Mouse (Mus musculus): Measurements from ENCODE around the gene Lrrc28. TPM values are rescaled to one million over a fixed set of nuclear protein-coding genes. Genes with fewer than 3 reads are reported as not detected.
A peak's percentile ranks its signal among the peaks of the same experiment; 100 is the strongest.

Lrrc28 gene
- total and polyA plus RNA-seq, 3 experiments: 9.7 to 16.0 TPM; not detected in 1

DNA sequence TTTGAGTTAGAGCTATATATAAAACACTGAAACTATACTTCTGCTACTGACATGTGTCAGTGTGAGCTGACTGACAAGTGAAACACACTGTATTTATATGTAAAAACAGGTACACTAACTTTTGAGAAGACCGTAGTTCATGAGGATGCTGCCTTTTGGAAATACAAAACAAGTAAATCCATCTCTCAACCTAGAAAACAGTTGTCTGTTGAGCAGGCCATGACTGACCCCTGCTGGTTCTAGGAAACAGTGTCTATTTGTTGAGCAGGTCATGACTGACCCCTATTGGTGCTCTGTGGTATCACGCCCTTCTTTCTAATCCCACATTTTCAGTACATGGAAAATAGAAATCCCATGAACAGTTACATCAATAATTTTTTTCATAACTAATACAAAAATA is 14.3 kb downstream of the Lrrc28 start:
- Histone ChIP-seq H3K9ac (ENCODE audit: control insufficient read depth, low read depth, low read length, poor library complexity, severe bottlenecking) (no peak overlapping the region), H3K27me3 (ENCODE audit: control insufficient read depth in 1 of 2, insufficient read depth in 2 of 2, low read length in 2 of 2) (no peaks in the 10 kb centered on the region), H3K4me1 (ENCODE audit: control insufficient read depth in 1 of 2, insufficient read depth in 2 of 2, low read length in 2 of 2) (no peaks in the 10 kb centered on the region), H3K36me3 (ENCODE audit: control insufficient read depth in 1 of 2, insufficient read depth in 2 of 2, low read length in 2 of 2) (no peaks in the 10 kb centered on the region), H3K79me2 (ENCODE audit: control insufficient read depth, insufficient read depth, low read length, poor library complexity) (no peaks in the 10 kb centered on the region), H3K27ac (ENCODE audit: control insufficient read depth, low read depth, low read length) (no peak overlapping the region), H3K9me3 (replicated peaks; ENCODE audit: insufficient read depth, low read length) (no peaks in the 10 kb centered on the region), H3K4me3 (ENCODE audit: control insufficient read depth in 1 of 2, insufficient read depth in 1 of 2, low read depth in 2 of 2, low read length in 2 of 2) (no peak overlapping the region)
- TF ChIP-seq NELFE (IDR thresholded peaks at IDR 0.05; ENCODE audit: low read depth, low read length): no peak
- TF ChIP-seq SMC3 (IDR thresholded peaks at IDR 0.05; ENCODE audit: low read depth, low read length): peak; percentile 96
- no peak for TF ChIP-seq BHLHE40 (IDR thresholded peaks at IDR 0.05; ENCODE audit: borderline replicate concordance, low read depth, low read length)
- TF ChIP-seq EP300 (IDR thresholded peaks at IDR 0.05; ENCODE audit: low read depth in 1 of 2, low read length in 2 of 2): no peak
- no peak for TF ChIP-seq MXI1 (IDR thresholded peaks at IDR 0.05; ENCODE audit: low read depth, low read length)
- TF ChIP-seq RCOR1 (IDR thresholded peaks at IDR 0.05; ENCODE audit: low read depth, low read length): no peak
- peak; percentile 54; the same call in 1 of the 2 replicates for TF ChIP-seq SIN3A (IDR thresholded peaks at IDR 0.05; ENCODE audit: low read length)
- TF ChIP-seq CHD1 (IDR thresholded peaks at IDR 0.05; ENCODE audit: low read depth, low read length): no peak
- TF ChIP-seq ETS1 (IDR thresholded peaks at IDR 0.05; ENCODE audit: low read depth, low read length): no peak
- TF ChIP-seq ZKSCAN1 (IDR thresholded peaks at IDR 0.05; ENCODE audit: low read depth, low read length): no peak
- peak; percentile 99 for TF ChIP-seq ZC3H11A (IDR thresholded peaks at IDR 0.05; ENCODE audit: low read depth, low read length)
- TF ChIP-seq USF1 (IDR thresholded peaks at IDR 0.05; ENCODE audit: low read depth, low read length): no peak
- no peak for TF ChIP-seq ZMIZ1 (IDR thresholded peaks at IDR 0.05; ENCODE audit: low read depth, low read length)
- TF ChIP-seq HCFC1 (IDR thresholded peaks at IDR 0.05; ENCODE audit: low read depth, low read length): no peak
- no peak for TF ChIP-seq MYC (IDR thresholded peaks at IDR 0.05; ENCODE audit: low read depth, low read length)
- no peak for TF ChIP-seq POLR2AphosphoS5 (IDR thresholded peaks at IDR 0.05; ENCODE audit: borderline replicate concordance, low read depth, low read length)
- TF ChIP-seq TBP (IDR thresholded peaks at IDR 0.05; ENCODE audit: low read depth, low read length): no peak
- TF ChIP-seq E2F4 (IDR thresholded peaks at IDR 0.05; ENCODE audit: borderline replicate concordance, low read depth, low read length): no peak
- no peak; the same call in none of the 2 replicates for TF ChIP-seq RAD21 (IDR thresholded peaks at IDR 0.05; ENCODE audit: low read depth, low read length)
- TF ChIP-seq TCF12 (IDR thresholded peaks at IDR 0.05; ENCODE audit: low read depth, low read length): no peak
- TF ChIP-seq USF2 (IDR thresholded peaks at IDR 0.05; ENCODE audit: borderline replicate concordance in 1 of 2, insufficient read depth in 1 of 2, low read depth in 1 of 2, low read length in 2 of 2): no peak
- TF ChIP-seq CTCF (IDR thresholded peaks at IDR 0.05 in 2 of 3, conservative IDR thresholded peaks at IDR 0.05 in 1 of 3; ENCODE audit: control insufficient read depth in 1 of 3, insufficient read depth in 1 of 3, low read depth in 2 of 3, low read length in 3 of 3, poor library complexity in 1 of 3, severe bottlenecking in 1 of 3): peak in 2 of 3 experiments; percentile 82 to 99; a peak in 5 of 6 replicates
- TF ChIP-seq MAZ (IDR thresholded peaks at IDR 0.05; ENCODE audit: low read depth, low read length): no peak
- no peak for TF ChIP-seq MYB (IDR thresholded peaks at IDR 0.05; ENCODE audit: low read depth, low read length)
- TF ChIP-seq ZNF384 (IDR thresholded peaks at IDR 0.05; ENCODE audit: low read depth, low read length): no peak
- TF ChIP-seq JUND (IDR thresholded peaks at IDR 0.05; ENCODE audit: low read depth, low read length): peak; percentile 72; the same call in 1 of the 2 replicates
- TF ChIP-seq NRF1 (IDR thresholded peaks at IDR 0.05; ENCODE audit: insufficient read depth, low read depth, low read length, poor library complexity, severe bottlenecking): no peak
- DNase-seq (ENCODE audit: low read depth, low spot score): peak; percentile 86
